Mouse (Mus musculus) thymus, adult 18-20 months (tissue): ENCODE measurements at regions not wholly inside any gene's neighbourhood (a gene's known extent, or its start where the extent isn't known, plus 50 kb on each side); places are given as distances from the start of the nearest gene placed in this dataset.

Experiments
- DNase-seq, 2 experiments: peaks; one replicate each; pipeline ENCODE4 v3.0.0; 2022; ENCODE audit warnings: mixed read lengths in 2 of 2

DNA sequence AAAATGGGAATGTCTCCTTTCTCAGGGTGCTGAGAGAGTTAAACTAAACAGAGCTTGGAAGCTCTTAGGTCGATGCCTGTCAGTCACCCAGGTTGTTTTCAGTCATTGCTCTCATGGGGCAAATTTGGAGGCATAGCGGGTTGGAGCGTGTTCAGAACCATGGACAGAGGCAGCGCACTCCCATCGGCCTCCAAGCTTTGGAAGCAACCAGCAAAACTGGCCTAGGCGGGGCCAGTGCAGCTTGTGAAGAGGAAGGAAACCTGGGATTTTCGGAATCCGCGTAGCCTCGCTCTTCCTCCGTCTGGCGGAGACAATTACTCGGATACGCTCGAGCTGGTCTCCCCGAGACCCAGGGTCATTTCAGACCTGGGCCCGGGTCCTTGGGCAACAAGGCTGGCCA is 63.4 kb upstream of the Pax2 start:
- DNase-seq = no peak

DNA sequence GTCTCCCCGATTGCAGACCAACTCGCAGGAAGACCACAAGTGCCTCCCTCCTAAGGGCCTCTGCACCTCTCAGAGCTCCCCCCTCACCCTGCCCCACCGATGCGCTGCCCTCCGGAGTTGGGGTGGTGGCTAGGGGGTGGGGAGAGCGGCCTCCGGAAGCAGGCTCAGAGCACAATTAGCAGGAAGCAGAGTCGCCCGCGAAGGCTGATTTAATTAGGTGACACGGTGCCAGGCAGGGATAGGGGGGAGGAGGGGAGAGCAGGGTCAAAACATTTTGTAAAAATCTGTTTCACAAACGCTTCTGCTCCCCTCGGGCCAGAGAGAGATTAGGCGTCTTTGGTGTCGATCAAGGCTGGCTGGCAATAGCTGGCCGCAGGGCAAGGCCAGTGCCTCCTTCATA is 63.0 kb upstream of the Pax2 start:
- DNase-seq = no peak

- no peak for DNase-seq
Measured at GRCm38 (mm10) chr19:44695331-44695730, 60.5 kb upstream of the Pax2 start.

- no peak for DNase-seq
Measured at GRCm38 (mm10) chr19:44696059-44696712, 59.7 kb upstream of the Pax2 start.

- DNase-seq = no peak
Measured at GRCm38 (mm10) chr19:44696773-44697172, 59.1 kb upstream of the Pax2 start.

GRCm38 (mm10) chr19:44698382-44699256 is 57.2 kb upstream of the Pax2 start:
- DNase-seq = no peak
